Mouse (Mus musculus) limb, embryonic 12.5 days (tissue): ENCODE measurements around the gene BC052040. TPM values are rescaled to one million over a fixed set of nuclear protein-coding genes. Genes with fewer than 3 reads are reported as not detected.
A peak's percentile ranks its signal among the peaks of the same experiment; 100 is the strongest.

Experiments
- ATAC-seq: fragments of 200-750 bp; cut with Nextera tagmentation; 2 replicates; pipeline ENCODE4 v1.8.0; 2017; ENCODE audit warnings: low read depth, moderate TSS enrichment; ENCODE audit not compliant: insufficient number of reproducible peaks, insufficient read depth, low FRiP score, low TSS enrichment
- H3K27ac ChIP-seq: fragments of 300-500 bp; sonication (generic); 2 replicates; pipeline ENCODE4 v1.5.1; 2016; ENCODE audit warnings: mild to moderate bottlenecking, moderate library complexity
- H3K27me3 ChIP-seq: fragments of 300-500 bp; sonication (generic); 2 replicates; pipeline ENCODE4 v1.6.1; 2016; ENCODE audit warnings: mild to moderate bottlenecking, moderate library complexity
- H3K36me3 ChIP-seq: fragments of 300-500 bp; sonication (generic); 2 replicates; pipeline ENCODE4 v1.6.1; 2016; ENCODE audit warnings: mild to moderate bottlenecking, moderate library complexity
- H3K4me1 ChIP-seq: fragments of 300-500 bp; sonication (generic); replicated peaks from 2 replicates; pipeline ENCODE4 v1.6.1; 2016
- H3K4me2 ChIP-seq: fragments of 300-500 bp; sonication (generic); 2 replicates; pipeline ENCODE4 v1.6.1; 2016; ENCODE audit warnings: mild to moderate bottlenecking, moderate library complexity
- H3K4me3 ChIP-seq: fragments of 300-500 bp; sonication (generic); replicated peaks from 2 replicates; pipeline ENCODE4 v1.5.1; 2016; ENCODE audit warnings: mild to moderate bottlenecking
- H3K9ac ChIP-seq: fragments of 300-500 bp; sonication (generic); replicated peaks from 2 replicates; pipeline ENCODE4 v1.6.1; 2016; ENCODE audit warnings: mild to moderate bottlenecking, moderate library complexity
- H3K9me3 ChIP-seq: fragments of 300-500 bp; sonication (generic); 2 replicates; pipeline ENCODE4 v1.6.1; 2016; ENCODE audit warnings: mild to moderate bottlenecking, moderate library complexity
- WGBS: fragments of 180-500 bp; shearing (Covaris S2); methylation state at CpG from one replicate; pipeline ENCODE4 v1.1.7; 2016; 5-methylcytosine and 5-hydroxymethylcytosine counted together
- polyA plus RNA-seq: library from polyadenylated mRNA; unstranded; fragments of >200 nt; fragmentation: Nextera tagmentation; extraction: Ambion mirVana; gene quantifications from 2 replicates; pipeline ENCODE4 v1.2.1, GENCODE M21; 2016

BC052040 gene
- polyA plus RNA-seq, 1 experiment from 2014 or later = 7.9 TPM

DNA sequence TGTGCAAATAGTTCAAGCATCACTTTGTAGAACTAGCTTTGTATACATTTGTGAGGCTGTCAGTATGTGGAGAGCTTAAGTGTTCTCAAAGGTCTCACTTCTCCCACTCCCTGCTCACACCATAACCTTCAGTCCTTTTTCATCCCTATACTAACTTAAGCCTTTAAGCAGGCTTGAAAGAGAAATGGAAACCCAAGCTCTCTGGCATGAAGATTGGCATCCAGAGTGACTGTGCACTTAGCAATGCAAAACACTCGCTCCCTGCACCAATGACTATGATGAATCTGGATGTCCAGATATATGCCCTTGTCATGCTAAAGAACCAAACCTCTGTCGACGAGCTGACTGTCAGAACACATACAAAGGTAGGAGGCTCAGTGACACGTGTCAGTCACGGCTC is 6.7 kb upstream of the BC052040 start:
- Histone ChIP-seq H3K27ac (no peak overlapping the region), H3K27me3 (0 out of 2 replicates have a peak, but pooled peaks cover 9% of the 10 kb centered on the region), H3K4me1 (peaks cover 11% of the 10 kb centered on the region), H3K9me3 (no peaks in the 10 kb centered on the region), H3K4me2 (no peak overlapping the region), H3K9ac (no peak overlapping the region), H3K36me3 (no peaks in the 10 kb centered on the region), H3K4me3 (no peak overlapping the region)
- WGBS = 76% methylated on average over 5 of the region's 5 CpGs
- ATAC-seq = no peak

DNA sequence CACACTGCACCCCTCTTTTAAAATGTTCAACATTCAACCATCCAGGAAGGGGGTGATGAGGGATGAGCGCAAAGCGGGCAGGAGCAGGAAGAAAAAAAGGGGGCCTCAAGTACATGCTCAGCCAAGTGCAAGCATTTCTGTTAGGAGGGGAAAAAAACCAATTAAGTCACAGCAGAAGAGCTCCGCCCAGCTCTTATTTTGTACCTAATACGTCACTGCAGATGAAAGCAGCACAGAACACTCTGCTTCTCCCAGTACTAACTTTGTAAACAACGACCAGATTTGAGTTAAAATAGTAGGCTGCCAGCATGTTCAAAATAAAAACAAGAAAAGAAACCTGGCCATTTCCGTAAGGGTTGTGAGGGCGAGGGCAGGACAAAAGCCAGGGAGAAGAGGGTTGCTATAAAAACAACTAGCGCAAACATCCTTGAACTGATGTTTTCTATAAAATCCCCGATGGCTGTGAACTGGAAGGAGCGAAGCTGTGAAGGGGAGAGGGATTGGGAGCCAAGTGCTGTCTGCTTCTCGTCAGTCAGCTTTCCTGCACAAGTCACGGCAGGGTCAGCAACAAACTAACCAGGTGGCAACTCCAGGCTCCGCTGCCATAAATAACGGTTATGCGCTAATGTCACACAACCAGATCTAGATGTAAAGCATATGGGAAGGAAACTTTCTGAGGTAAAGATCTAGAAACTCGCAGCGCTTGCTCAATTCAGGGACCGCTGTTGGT is 2.2 kb upstream of the BC052040 start:
- H3K9ac ChIP-seq = peak overlapping the region; percentile 13; the same call in 1 of the 2 replicates
- peak overlapping the region; percentile 27 for H3K4me3 ChIP-seq
- no peaks in the 10 kb centered on the region for H3K9me3 ChIP-seq
- peak overlapping the region; percentile 57; the same call in 1 of the 2 replicates for H3K27ac ChIP-seq
- 6% methylated on average over 18 of the region's 18 CpGs for WGBS
- no peaks in the 10 kb centered on the region for H3K36me3 ChIP-seq
- 0 out of 2 replicates have a peak, but pooled peaks cover 9% of the 10 kb centered on the region for H3K27me3 ChIP-seq
- no peak for ATAC-seq
- peaks cover 16% of the 10 kb centered on the region for H3K4me1 ChIP-seq
- peak overlapping the region; percentile 56 for H3K4me2 ChIP-seq

DNA sequence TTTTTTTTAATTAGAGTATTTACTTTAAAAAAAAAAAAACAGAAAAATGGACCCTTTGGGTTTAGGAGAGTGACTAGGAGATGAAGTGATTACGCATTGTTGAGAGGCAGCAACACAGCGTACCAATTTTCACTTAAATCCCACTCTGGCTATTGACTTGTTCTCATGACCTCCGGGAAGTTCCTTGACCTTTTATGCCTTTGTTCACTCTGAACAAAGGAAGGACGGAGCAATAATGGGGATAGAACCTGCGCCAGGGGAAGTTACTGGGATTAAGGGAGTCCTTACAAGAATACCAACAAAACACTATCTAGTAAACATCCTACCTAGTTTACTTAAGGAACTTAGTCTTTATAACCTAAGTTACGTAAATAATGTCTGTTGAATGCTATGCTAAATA is 1.5 kb upstream of the BC052040 start:
- Histone ChIP-seq H3K4me1 (peaks cover 16% of the 10 kb centered on the region), H3K27me3 (0 out of 2 replicates have a peak, but pooled peaks cover 9% of the 10 kb centered on the region), H3K4me2 (peak overlapping the region; percentile 56), H3K9me3 (no peaks in the 10 kb centered on the region), H3K36me3 (no peaks in the 10 kb centered on the region), H3K9ac (no peak overlapping the region), H3K27ac (no peak overlapping the region; the same call in 1 of the 2 replicates), H3K4me3 (no peak overlapping the region)
- no peak for ATAC-seq
- 19% methylated on average over 6 of the region's 6 CpGs for WGBS

DNA sequence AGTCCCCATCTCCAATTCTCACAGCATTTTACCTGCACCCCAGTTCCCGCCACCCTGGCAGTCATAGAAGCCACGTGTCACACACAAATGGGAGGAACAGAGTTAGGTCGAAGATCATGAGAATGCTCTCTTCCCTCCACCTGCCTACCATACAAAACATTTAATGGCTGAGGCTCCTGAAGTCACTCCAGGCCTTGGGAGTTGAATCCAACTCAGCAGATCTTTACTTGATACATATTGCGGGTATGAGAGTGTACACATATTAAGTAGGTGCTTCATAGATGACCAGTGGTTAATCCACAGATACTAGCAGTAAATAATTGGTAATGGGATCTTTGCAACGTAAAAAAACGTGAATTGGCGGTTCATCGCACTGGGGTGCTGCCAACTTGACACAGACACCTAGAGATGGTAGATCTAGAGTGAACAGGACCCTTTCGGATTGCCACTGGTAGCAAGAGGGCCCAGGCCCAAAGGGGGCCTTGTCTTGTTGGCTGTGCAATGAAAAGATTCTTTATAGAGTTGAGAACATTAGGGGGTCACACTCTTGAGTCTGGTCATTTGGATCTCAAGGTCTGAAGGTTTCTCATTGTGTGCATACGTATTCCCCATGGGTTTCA is 583 bp downstream of the BC052040 start:
- H3K36me3 ChIP-seq = no peaks in the 10 kb centered on the region
- H3K4me2 ChIP-seq = peak overlapping the region; percentile 64
- H3K9ac ChIP-seq = peak overlapping the region; percentile 63
- H3K4me1 ChIP-seq = peaks cover 16% of the 10 kb centered on the region
- peak overlapping the region; percentile 70 for H3K4me3 ChIP-seq
- peaks cover 5% of the 10 kb centered on the region; the same call in 1 of the 2 replicates for H3K27me3 ChIP-seq
- WGBS = 70% methylated on average over 10 of the region's 10 CpGs
- no peak for ATAC-seq
- no peak overlapping the region for H3K27ac ChIP-seq
- no peaks in the 10 kb centered on the region for H3K9me3 ChIP-seq

DNA sequence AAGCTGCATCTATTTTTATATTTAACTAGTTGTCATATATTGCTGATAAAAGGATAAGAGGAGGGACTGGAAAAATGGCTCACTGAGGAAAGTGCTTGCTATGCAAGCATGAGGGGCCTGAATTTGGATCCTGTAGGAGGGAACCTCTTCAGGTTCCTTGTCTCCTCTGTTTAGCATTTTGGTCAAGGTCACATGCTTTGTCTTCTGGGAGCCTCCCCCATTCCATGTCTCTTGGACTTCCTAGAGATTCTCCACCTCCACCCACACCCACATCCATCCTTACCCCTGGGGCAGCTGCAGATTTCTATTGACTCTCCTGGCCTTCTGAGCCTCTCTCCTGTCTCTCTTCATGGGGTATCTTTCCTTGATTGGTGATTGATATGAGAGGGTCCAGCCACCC is 2.3 kb downstream of the BC052040 start:
- ATAC-seq = no peak

DNA sequence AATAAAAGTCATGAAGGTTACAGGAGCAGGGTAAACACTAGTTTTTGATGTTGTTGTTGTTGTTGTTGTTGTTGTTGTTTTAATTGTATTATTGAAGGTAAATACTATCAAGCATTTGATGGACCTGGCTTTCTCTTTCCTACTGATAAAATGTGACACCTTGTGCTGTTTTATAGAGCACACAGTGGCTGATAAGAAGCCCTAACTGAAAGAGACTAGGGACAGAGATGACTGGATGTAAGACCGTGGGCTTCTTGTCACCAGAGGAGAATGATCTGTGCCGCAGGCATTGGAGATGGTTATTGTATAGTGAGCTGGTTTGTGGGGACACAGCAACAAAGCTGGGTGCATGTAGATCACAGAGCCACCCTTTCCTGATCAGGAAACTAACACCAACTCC is 9.1 kb downstream of the BC052040 start:
- ATAC-seq = no peak
- WGBS = 65% methylated on average over 2 of the region's 2 CpGs
- no peak overlapping the region for H3K9ac ChIP-seq

More for the DNA sequence above, 2.3 kb downstream of the BC052040 start:
- no peaks in the 10 kb centered on the region for H3K36me3 ChIP-seq
- H3K9ac ChIP-seq = no peak overlapping the region
- H3K4me3 ChIP-seq = no peak overlapping the region
- peaks cover 14% of the 10 kb centered on the region for H3K4me1 ChIP-seq
- H3K9me3 ChIP-seq = no peaks in the 10 kb centered on the region
- H3K4me2 ChIP-seq = no peak overlapping the region
- peaks cover 5% of the 10 kb centered on the region; the same call in 1 of the 2 replicates for H3K27me3 ChIP-seq
- H3K27ac ChIP-seq = no peak overlapping the region

DNA sequence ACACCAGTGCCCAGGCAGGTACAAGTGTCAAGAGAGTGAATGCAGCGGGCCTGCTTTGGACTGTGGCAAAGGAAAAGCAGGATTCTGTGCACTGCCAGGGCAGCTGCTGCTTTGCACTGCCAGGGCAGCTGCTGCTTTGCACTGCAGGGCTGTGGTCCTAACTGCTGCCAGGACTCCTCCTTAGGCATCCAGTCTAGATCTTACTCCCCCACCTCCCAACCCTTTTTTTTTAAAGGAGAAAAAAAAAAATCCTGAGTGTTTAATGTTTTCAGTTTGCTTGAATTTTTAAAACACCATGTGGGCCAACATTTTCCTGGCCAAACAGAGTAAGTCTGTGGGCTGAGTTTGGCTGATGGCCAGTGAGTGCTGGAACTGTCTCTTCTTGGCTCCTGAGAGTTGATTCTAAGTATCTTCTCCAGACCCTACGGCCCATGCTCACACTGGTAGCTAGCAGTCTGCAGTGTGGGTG is 11.2 kb downstream of the BC052040 start:
- Histone ChIP-seq H3K9me3 (no peaks in the 10 kb centered on the region), H3K27ac (no peak overlapping the region; the same call in 1 of the 2 replicates), H3K4me2 (no peak overlapping the region), H3K27me3 (peaks cover 10% of the 10 kb centered on the region; the same call in 1 of the 2 replicates), H3K4me3 (no peak overlapping the region), H3K4me1 (peaks cover 7% of the 10 kb centered on the region), H3K9ac (no peak overlapping the region), H3K36me3 (no peaks in the 10 kb centered on the region)
- WGBS = 76% methylated on average over 2 of the region's 2 CpGs
- no peak for ATAC-seq

More for the DNA sequence above, 9.1 kb downstream of the BC052040 start:
- no peak overlapping the region for H3K4me3 ChIP-seq
- no peak overlapping the region for H3K4me2 ChIP-seq
- no peaks in the 10 kb centered on the region for H3K9me3 ChIP-seq
- no peaks in the 10 kb centered on the region for H3K36me3 ChIP-seq
- peaks cover 7% of the 10 kb centered on the region for H3K4me1 ChIP-seq
- peaks cover 13% of the 10 kb centered on the region for H3K27me3 ChIP-seq
- H3K27ac ChIP-seq = no peak overlapping the region

DNA sequence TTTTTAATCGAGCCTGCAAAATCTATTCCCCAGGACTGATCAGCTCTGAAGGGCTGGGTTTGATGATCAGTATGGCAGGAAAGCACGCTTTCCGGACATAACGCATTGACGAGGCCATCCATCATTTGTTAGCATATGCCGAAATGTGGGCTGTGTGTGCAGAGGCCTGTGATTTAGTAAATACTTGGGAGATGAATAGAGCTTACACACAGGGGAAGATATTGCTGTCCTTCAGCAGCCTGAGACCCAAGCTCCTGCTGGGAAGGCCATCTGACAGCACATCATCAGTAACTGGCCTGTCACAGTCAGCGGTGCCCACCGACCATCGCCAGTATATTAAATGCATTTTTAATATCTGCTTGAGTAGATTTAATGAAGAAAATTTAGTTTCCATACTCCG is 15.5 kb downstream of the BC052040 start:
- Histone ChIP-seq H3K27me3 (peaks cover 19% of the 10 kb centered on the region), H3K4me3 (no peak overlapping the region), H3K4me1 (peaks cover 7% of the 10 kb centered on the region), H3K9ac (no peak overlapping the region), H3K36me3 (no peaks in the 10 kb centered on the region), H3K4me2 (no peak overlapping the region), H3K27ac (no peak overlapping the region), H3K9me3 (no peaks in the 10 kb centered on the region)
- ATAC-seq = no peak
- 52% methylated on average over 10 of the region's 10 CpGs for WGBS

DNA sequence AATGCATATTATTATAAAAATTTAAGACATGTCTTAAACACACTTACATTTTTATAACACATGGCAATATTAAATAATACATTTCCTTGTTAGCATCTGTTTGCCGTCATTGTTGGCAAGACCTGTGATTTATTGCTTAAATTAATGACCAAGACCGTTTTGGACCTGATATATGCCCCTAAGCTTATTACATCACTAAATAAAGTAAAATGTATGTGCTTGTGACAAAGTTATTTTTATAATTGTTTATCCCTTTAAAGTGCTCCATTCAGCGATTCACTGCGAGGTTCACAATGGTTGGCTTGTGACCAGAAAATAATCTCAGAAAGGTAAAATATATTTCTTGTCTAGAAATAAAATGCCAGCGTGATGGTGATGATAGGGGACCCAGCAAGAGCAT is 16.8 kb downstream of the BC052040 start:
- Histone ChIP-seq H3K27me3 (peaks cover 20% of the 10 kb centered on the region), H3K36me3 (no peaks in the 10 kb centered on the region), H3K9me3 (no peaks in the 10 kb centered on the region), H3K4me3 (no peak overlapping the region), H3K4me2 (no peak overlapping the region), H3K27ac (no peak overlapping the region), H3K9ac (no peak overlapping the region), H3K4me1 (no peaks in the 10 kb centered on the region; the same call in 1 of the 2 replicates)
- no peak for ATAC-seq
- WGBS = 37% methylated on average over 5 of the region's 5 CpGs

DNA sequence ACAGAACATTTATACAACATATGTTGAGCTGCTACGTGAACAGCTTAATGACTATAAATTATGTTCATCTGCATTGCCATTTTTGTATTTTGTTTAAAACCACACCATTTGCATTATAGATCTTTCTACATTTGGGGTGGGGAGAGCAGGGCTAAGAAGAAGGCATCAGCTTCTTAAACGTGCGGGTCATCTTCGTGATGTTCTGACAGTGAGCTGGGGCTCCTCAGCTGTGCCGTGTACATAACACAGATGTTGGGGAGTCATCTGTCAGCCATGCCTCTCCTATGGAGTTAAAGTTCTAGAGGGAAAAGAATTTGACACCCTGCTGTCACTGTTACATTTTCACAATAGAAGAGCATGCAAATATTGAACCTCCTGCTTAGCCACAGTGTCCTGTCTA is 19.2 kb downstream of the BC052040 start:
- peaks cover 17% of the 10 kb centered on the region; the same call in 1 of the 2 replicates for H3K27me3 ChIP-seq
- WGBS = 67% methylated on average over 5 of the region's 5 CpGs
- no peaks in the 10 kb centered on the region for H3K9me3 ChIP-seq
- H3K36me3 ChIP-seq = no peaks in the 10 kb centered on the region
- H3K4me2 ChIP-seq = no peak overlapping the region
- no peaks in the 10 kb centered on the region; the same call in 1 of the 2 replicates for H3K4me1 ChIP-seq
- H3K9ac ChIP-seq = no peak overlapping the region
- ATAC-seq = no peak
- no peak overlapping the region for H3K27ac ChIP-seq
- no peak overlapping the region for H3K4me3 ChIP-seq

DNA sequence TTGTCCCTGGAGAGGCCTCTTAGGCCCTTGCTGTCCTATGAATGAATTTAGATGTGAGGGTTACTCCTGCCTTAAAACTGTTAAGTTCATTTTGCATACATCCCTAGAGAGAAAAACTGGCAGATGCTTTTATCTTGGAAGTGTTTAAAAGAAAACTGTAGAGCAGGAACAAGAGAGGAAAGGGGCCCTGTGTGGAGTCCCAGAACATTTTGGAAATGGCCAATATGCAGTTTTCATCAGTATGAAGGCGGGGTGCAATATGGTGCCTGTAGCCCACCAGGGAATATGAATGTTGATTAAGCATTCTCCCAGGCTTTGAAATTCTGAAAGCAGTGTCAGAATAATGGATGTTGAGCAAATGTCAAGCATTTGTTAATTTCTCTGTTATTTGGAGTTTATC is 19.8 kb downstream of the BC052040 start:
- no peak overlapping the region for H3K27ac ChIP-seq
- no peaks in the 10 kb centered on the region for H3K9me3 ChIP-seq
- no peak overlapping the region for H3K9ac ChIP-seq
- no peaks in the 10 kb centered on the region for H3K36me3 ChIP-seq
- peaks cover 17% of the 10 kb centered on the region; the same call in 1 of the 2 replicates for H3K27me3 ChIP-seq
- no peak overlapping the region for H3K4me3 ChIP-seq
- no peak for ATAC-seq
- H3K4me2 ChIP-seq = no peak overlapping the region
- WGBS = 95% methylated on average over 1 of the region's 1 CpGs
- H3K4me1 ChIP-seq = no peaks in the 10 kb centered on the region; the same call in 1 of the 2 replicates
